Mouse (Mus musculus) frontal cortex, adult (tissue): ENCODE measurements around the gene Lrp5.
"Not testable (repeated sequence)": the region's sequence is repeated elsewhere in the genome, so short reads cannot be mapped to it uniquely, and the experiment has no call there.

Experiments
- ATAC-seq: cut with Nextera tagmentation; 2 replicates; pipeline ENCODE4 v1.9.2; 2017; ENCODE audit warnings: mild to moderate bottlenecking, moderate library complexity, mixed read lengths; ENCODE audit not compliant: low TSS enrichment

Lrp5 gene

GRCm38 (mm10) chr19:3695471-3695870 lies 9.1 kb upstream of the Lrp5 start:
- no peak for ATAC-seq

- no peak for ATAC-seq
Observed at GRCm38 (mm10) chr19:3695006-3695405, 8.6 kb upstream of the Lrp5 start.

DNA sequence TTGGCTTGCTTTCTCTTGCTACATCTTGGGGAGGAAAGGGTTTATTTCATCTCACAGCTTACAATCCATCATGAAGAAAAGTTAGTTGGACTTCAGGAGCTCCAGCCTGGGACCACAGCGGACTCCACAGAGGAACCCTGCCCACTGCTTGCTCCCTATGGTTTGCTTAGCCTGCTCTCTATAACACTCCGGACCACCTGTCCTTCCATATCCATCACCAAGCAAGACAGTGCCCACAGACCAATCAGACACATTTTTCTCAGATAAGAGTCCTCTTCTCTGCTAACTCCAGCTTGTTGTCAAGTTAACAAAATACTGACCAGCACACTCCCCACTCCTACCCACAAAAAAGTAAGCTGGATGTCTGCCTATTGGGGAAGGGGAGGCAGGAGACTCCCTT lies 8.1 kb upstream of the Lrp5 start:
- no peak for ATAC-seq

DNA sequence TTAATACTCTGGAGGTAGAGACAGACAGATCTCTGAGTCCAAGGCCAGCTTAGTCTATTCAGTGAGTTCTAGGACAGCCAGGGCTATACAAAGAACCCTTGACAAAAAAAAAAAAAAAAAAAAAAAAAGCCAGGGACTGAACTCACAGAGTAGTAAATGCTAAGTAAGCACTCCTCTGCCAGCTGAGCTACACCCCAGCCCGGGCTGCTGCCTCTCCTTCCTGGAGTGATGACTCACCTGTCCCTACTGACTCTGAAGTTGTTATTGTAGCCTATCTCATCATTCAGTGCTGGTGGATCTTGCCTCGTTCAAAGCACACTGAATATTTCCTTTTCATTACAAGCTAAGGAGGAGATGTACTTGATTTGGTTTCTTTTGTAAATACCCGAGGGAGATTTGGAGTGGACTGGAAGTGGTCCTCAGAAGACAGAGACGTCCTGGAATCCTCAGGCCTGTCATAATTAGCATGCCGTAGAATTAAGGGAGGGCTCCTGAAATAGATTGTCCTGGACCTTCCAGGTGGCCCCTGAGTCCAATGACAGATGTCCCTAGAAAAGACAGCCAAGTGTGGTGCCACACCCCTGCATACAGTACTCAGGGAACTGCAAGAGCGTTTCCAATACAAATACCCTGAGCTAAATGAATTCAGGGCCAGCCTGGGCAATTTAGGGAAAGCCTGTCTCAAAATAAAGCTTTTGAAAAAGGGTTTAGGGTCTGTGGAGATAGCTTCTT lies 6.2 kb upstream of the Lrp5 start:
- no peak for ATAC-seq

GRCm38 (mm10) chr19:3691337-3691736 lies 5.0 kb upstream of the Lrp5 start:
- no peak for ATAC-seq

GRCm38 (mm10) chr19:3687676-3688171 lies 1.4 kb upstream of the Lrp5 start:
- no peak for ATAC-seq

- ATAC-seq: no peak
Observed at GRCm38 (mm10) chr19:3685611-3686214, 651 bp downstream of the Lrp5 start.

- no peak for ATAC-seq
Observed at GRCm38 (mm10) chr19:3684957-3685580, 1.3 kb downstream of the Lrp5 start.

- ATAC-seq: no peak
Observed at GRCm38 (mm10) chr19:3684414-3684813, 1.9 kb downstream of the Lrp5 start.

GRCm38 (mm10) chr19:3681310-3681934 lies 4.9 kb downstream of the Lrp5 start:
- no peak for ATAC-seq

GRCm38 (mm10) chr19:3680732-3681131 lies 5.6 kb downstream of the Lrp5 start:
- ATAC-seq: no peak

DNA sequence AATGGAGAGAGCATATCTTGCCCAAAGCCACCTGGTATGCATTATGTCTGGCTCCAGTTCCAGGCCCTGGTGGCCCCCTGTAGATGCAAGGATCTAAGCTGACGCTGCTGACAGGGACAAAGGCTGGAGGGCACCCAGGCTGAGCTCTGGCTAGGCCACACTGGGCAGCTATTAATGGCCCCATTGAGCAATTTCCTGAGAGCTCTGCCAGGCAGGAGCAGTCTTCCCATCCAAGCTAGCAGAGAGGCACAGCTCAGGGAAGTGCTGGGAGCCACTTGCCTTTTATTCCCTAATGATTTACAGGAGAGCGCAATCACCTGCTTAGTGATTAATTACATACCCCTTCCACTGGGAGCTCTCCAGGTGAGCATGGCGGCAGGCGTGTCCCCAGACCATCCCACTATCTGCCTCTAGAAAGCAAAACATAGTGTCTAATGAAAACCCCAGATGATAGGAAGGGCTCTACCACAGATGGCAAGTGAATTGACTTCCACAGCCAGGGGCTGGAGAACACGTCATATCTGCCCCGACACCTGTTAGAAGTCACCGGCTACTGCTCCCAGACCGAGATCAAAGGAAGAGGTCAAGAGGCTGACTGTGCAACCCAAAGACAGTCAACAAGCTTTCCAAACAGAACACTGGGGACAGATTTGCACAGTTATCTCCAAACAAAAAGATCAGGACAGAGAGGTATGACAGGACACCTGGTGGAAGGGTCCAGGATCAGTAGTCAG lies 12.1 kb downstream of the Lrp5 start:
- ATAC-seq: no peak

DNA sequence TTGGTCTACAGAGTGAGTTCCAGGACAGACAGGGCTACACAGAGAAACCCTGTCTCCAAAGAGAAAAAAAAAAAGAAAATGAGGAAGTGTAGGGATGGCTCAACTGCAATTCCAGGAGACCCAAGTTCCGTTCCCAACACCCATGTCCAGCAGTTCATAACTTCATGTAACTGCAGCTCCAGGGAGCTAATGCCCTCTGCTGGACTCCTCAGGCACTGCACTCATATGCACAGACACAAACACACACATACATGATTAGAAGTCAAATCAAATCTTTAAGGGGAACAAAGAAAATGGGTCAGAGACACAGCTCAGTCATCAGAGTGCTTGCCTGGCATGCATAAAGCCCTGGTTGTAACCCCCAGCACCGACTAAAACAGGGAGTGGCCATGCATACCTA lies 13.2 kb downstream of the Lrp5 start:
- no peak for ATAC-seq

GRCm38 (mm10) chr19:3669100-3669499 lies 17.3 kb downstream of the Lrp5 start:
- ATAC-seq: no peak

- ATAC-seq: no peak
Observed at GRCm38 (mm10) chr19:3668551-3668950, 17.8 kb downstream of the Lrp5 start.

DNA sequence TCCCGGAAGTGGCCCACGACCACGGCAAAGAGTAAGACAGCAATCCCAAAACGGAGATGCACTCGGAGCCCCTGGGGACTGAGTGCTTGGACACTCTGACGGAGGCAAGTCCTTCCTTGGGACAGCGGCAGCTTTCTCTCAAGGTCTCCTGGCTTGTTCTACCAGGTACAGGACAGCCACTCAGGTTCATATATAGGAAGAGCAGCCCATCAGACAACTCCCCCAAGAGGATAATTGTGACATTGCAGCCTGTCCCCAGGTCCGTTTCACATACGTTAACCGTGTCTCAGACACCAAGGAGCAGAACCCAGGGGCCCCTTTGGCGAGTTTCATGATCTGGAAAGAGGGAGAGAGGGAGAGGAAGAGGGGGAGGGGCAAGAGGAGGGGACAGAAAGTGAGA lies 18.4 kb downstream of the Lrp5 start:
- no peak for ATAC-seq

- no peak for ATAC-seq
Observed at GRCm38 (mm10) chr19:3667155-3667895, 19.0 kb downstream of the Lrp5 start.

GRCm38 (mm10) chr19:3666632-3667031 lies 19.7 kb downstream of the Lrp5 start:
- ATAC-seq: no peak

GRCm38 (mm10) chr19:3665510-3665909 lies 20.9 kb downstream of the Lrp5 start:
- ATAC-seq: no peak

- no peak for ATAC-seq
Observed at GRCm38 (mm10) chr19:3657947-3658346, 28.4 kb downstream of the Lrp5 start.

- ATAC-seq: not testable (repeated sequence)
Observed at GRCm38 (mm10) chr19:3657065-3657464, 29.3 kb downstream of the Lrp5 start.
